Mouse (Mus musculus) olfactory bulb, adult 2 months (tissue): ENCODE measurements around the gene Csmd2. TPM values are rescaled to one million over a fixed set of nuclear protein-coding genes. Genes with fewer than 3 reads are reported as not detected.

ENCODE experiments used
- H3K27ac ChIP-seq: fragments of 200-500 bp; 2 replicates; pipeline ENCODE4 v1.5.1; 2012; ENCODE audit warnings: low read depth, low read length; ENCODE audit not compliant: insufficient read depth
- H3K4me1 ChIP-seq: fragments of 200-500 bp; 2 replicates; pipeline ENCODE4 v1.6.1; 2012; ENCODE audit warnings: low read length; ENCODE audit not compliant: control insufficient read depth, insufficient read depth
- H3K4me3 ChIP-seq: fragments of 200-500 bp; 2 replicates; pipeline ENCODE4 v1.5.1; 2012; ENCODE audit warnings: mild to moderate bottlenecking, low read depth, low read length, moderate library complexity; ENCODE audit not compliant: insufficient read depth
- CTCF ChIP-seq: fragments of 200-500 bp; IDR thresholded peaks from 2 replicates; pipeline ENCODE4 v1.5.1; 2012; ENCODE audit warnings: low read depth, mild to moderate bottlenecking, low read length, moderate library complexity; ENCODE audit not compliant: insufficient read depth
- POLR2A ChIP-seq: fragments of 200-500 bp; IDR thresholded peaks from 2 replicates; pipeline ENCODE4 v1.6.1; 2012; ENCODE audit warnings: mild to moderate bottlenecking, low read depth, low read length, moderate library complexity; ENCODE audit not compliant: insufficient read depth
- WGBS: fragments of 180-500 bp; shearing (Covaris S2); methylation state at CpG from one replicate; pipeline ENCODE4 v1.1.7; 2018; 5-methylcytosine and 5-hydroxymethylcytosine counted together
- polyA plus RNA-seq: library from polyadenylated mRNA; stranded (reverse); fragments of >200 nt; gene quantifications from 2 replicates; pipeline ENCODE4 v1.2.4, GENCODE M21; 2012; ENCODE audit warnings: low replicate concordance; ENCODE audit not compliant: missing spikeins, insufficient read depth, insufficient read length

Csmd2 gene
- polyA plus RNA-seq, 1 experiment = not detected

DNA sequence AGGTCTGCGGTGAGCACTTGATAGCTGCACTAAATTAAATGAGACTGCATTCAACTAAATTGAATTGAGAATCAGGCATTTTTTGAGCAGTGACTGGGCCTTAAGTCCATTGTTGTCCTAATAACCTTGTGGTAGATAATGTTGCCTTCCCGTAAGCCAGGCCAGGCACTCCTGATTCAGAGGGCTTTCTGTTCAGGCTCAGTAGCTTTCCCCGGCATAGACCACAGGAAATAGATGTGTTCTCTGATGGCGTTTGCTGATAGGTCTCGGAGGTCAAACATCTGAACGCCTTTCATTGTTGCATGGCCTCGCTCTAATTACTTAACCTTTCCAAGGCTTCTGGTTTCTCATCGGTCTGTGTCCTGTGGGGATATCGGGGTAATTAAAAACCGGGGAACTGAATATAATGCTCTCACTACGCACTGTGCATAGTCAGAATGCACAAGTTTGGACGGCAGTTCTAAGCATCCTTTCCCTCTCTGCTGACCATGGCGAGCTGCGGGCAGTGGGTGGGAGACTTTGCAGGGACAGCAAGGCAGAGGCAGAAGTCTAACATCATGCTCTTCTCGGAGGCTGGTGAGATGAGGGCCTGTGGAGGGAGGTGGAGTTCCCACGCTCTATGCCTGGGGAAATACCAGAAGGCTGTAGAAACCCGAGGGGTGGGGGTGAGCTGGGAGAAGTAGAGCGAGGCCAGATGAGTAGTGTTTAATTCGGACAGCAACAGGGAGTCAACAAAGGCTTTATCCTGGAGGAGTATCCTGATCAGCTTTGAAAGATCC lies 253.6 kb downstream of the Csmd2 start:
- H3K27ac ChIP-seq = no peak overlapping the region
- WGBS = 56% methylated on average over 19 of the region's 19 CpGs
- TF ChIP-seq POLR2A = no peak
- TF ChIP-seq CTCF = no peak

DNA sequence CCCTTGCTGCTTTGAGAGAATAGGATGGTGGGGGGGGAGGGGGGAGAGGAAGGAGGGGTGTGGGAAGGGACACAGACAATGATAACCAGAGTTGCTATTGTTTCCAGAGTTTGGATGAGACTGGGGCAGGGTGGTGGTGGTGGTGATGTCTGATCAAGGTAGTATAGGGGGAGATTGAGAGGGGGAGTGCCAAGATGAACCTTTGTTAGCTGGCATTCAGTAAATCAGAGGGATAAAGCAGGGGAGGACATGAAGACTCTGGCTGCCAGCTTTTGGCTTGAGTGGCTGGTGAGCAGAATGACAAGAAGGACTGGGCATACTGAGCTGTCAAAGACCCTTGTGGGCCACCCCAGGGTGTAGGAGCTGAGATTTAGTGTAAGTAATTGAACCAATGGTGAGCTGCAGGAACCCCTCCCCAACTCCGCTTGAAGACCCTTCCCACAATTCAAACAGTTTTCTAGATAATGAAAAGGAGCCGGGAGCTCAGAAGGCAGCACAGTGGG lies 254.2 kb downstream of the Csmd2 start:
- Histone ChIP-seq H3K4me1 (peaks cover 6% of the 10 kb centered on the region), H3K4me3 (no peak overlapping the region), H3K27ac (no peak overlapping the region)
- WGBS = 82% methylated on average over 2 of the region's 2 CpGs
- TF ChIP-seq CTCF (no peak), POLR2A (no peak)

More for the DNA sequence above, 253.6 kb downstream of the Csmd2 start:
- peaks cover 6% of the 10 kb centered on the region for H3K4me1 ChIP-seq
- no peak overlapping the region for H3K4me3 ChIP-seq

DNA sequence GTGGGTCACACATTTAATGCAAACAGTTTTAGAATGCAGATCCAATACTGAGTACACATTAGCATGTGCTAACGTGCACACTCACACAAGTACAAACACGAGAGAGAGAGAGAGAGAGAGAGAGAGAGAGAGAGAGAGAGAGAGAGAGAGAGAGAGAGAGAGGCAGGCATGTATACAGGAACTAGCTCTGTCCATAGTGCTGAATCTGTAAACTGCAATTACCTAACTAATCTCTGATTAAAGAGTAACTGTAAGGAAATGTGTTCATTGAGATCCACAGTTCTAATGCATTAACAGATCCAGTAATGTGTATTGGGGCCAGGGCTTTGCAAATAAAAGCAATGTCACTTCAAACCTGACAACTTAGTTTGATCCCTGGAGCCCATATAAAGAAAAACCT lies 257.5 kb downstream of the Csmd2 start:
- WGBS = 53% methylated on average over 2 of the region's 2 CpGs
- Histone ChIP-seq H3K4me3 (no peak overlapping the region), H3K4me1 (peaks cover 4% of the 10 kb centered on the region), H3K27ac (no peak overlapping the region)
- TF ChIP-seq POLR2A = no peak
- TF ChIP-seq CTCF = no peak

DNA sequence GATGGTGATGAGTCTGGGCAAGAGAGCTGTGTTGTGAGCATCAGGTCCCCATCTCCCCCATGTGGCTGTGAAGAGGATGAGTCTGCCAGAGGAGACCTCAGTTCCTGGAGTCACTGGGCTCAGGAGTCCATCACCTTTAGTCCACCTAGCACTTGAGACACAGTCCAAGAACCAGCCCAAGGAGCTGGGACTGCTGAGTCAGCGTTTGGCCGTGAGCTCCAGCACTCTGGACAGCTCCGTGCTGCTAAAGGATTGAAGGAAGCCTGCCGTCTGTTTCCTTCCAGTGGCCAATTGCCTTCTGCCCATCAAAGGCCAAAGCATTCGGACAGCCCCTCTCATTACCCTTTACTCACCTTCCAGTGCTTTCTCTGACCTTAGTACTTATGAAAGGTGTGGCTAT lies 261.0 kb downstream of the Csmd2 start:
- Histone ChIP-seq H3K27ac (no peak overlapping the region), H3K4me3 (no peak overlapping the region), H3K4me1 (no peaks in the 10 kb centered on the region)
- WGBS = 59% methylated on average over 5 of the region's 5 CpGs
- no peak for TF ChIP-seq CTCF
- TF ChIP-seq POLR2A = no peak

DNA sequence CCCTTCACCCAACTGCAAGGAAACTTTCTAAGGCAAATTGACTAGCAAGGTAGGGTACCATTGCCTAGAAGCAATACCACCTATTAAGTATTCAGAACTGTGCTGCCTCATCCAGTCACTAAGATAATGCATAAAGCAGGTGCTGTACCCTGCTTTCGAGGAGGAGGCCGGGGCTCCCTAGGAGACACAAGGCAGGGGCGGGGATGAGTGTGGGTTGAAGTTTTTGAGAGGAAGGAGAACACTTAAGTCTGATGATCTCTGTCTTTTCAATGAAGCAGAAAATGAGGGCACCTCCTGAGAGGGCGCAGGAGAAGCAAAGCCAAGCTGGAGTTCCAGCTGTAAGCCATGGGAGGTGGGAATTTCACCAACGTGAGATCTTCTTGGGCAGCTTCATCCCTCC lies 271.6 kb downstream of the Csmd2 start:
- WGBS = 59% methylated on average over 5 of the region's 5 CpGs
- Histone ChIP-seq H3K4me3 (no peak overlapping the region), H3K27ac (no peak overlapping the region), H3K4me1 (peaks cover 5% of the 10 kb centered on the region; the same call in 1 of the 2 replicates)
- TF ChIP-seq POLR2A (no peak), CTCF (no peak)

DNA sequence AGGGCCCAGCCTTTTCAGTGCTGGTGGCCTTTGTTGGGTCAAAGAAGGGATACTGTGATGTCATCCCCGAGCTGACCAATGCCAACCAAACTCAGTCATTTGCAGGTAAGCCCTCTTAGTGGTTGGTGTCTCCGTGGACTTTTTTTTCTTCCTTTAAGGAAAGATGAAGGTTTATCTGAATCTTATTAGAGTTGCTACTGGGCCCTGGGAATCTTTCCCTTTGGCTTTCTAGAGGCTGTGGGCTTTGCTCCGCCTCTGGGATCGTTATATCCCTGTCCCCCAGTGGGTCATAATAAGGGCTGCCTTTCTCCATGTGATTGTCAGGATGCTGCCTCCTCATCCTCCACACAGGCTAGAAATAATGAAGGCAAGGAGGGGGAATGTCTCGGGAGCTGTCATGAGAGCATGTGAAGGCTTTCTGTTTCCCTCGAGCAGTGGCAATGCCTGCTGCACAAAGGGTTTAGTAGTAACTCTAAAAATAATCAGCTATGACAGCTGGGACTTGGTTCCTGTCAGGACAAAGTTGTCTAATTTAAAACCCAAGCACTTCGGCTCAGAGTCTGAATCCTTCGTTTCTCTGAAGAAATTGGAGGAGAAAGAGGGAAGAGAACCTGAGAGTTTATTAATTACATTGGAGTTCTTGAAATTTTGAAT lies 273.4 kb downstream of the Csmd2 start, which contains the start of gene Hmgb4:
Gene Hmgb4 (minus strand): TSS at position 51 of the 654 bp plus-strand sequence.
- TF ChIP-seq POLR2A (no peak), CTCF (no peak)
- Histone ChIP-seq H3K4me1 (peaks cover 5% of the 10 kb centered on the region; the same call in 1 of the 2 replicates), H3K27ac (no peak within 1 kb of the TSS), H3K4me3 (no peak within 1 kb of the TSS)
- WGBS = 60% methylated on average over 8 of the region's 8 CpGs

DNA sequence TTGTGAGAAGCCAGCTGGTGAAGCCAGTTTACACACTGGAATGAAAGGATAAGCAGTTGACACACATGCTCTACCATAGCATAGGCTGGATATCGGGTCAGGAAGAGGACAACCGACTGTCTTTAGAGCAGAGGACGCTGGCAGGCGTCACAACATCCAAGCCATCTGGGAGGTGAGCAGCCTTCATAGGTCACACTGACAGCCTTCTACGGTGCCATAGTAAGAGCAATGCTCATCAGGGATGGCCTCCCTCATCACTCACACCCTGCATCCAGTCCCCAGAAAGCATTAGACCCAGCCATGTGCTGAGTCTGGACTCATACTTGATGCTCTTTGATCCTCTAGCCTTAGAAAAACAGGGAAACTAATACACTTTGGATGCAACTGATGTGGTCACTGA lies 276.8 kb downstream of the Csmd2 start:
- Histone ChIP-seq H3K4me3 (no peak overlapping the region), H3K27ac (no peak overlapping the region), H3K4me1 (peaks cover 2% of the 10 kb centered on the region; the same call in 1 of the 2 replicates)
- 97% methylated on average over 5 of the region's 5 CpGs for WGBS
- TF ChIP-seq POLR2A = no peak
- TF ChIP-seq CTCF = no peak

DNA sequence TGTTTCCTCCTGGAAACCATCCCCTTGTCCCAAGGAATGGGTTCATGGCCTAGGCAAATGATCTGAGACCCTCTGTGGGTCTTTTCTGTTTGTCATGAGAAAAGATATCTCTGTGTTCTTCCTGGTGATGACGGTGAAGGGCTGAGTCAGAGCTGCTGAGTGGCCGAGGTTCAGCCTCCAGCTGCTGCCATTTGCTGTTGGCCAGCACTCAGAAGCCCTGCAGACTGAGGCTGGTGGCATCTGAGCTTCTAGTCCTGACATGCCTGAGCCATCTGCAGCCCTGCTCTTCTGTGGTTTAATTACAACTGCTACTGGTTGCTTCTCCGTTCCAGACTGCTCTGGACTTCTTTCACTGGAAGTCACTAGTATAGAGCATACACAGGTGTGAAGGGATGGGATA lies 277.7 kb downstream of the Csmd2 start:
- Histone ChIP-seq H3K4me1 (peaks cover 2% of the 10 kb centered on the region; the same call in 1 of the 2 replicates), H3K4me3 (no peak overlapping the region), H3K27ac (no peak overlapping the region)
- no peak for TF ChIP-seq POLR2A
- TF ChIP-seq CTCF = no peak
- WGBS = 69% methylated on average over 3 of the region's 3 CpGs

DNA sequence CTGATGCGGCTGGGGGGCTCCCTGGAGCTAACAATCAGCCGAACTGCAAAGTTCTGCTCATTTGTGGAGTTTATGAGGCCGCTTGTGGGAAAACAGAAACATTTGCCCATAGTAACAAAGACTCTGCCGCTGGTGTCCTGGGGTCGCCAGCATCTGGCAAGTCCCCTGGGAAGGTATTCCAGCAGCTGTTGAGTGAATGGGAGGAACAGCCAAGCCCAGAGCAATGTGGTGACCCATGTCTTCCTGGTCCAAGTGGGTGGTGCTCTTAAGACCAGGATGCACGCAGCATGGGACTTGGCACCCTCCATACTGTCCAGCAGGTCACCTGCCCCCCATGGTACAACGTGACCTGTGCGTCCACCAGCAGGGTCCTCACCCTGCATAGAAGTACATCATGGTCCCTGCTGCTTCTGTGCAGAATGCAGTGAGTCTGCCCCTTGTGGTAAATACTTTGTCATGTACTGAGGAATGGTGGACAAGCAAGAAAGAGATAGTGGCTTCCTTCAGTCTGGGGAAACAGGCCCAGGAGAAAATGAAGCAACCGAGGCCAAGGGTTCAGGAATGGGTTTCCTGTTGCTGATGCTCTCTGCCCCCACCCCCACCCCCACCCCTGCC lies 281.7 kb downstream of the Csmd2 start:
- H3K4me1 ChIP-seq = peaks cover 12% of the 10 kb centered on the region
- 91% methylated on average over 9 of the region's 9 CpGs for WGBS
- H3K4me3 ChIP-seq = no peak overlapping the region
- no peak overlapping the region for H3K27ac ChIP-seq
- TF ChIP-seq POLR2A (no peak), CTCF (no peak)
